Mouse (Mus musculus) embryonic facial prominence, embryonic 11.5 days (tissue): ENCODE results near the gene Ppa1. TPM values are rescaled to one million over a fixed set of nuclear protein-coding genes. Genes with fewer than 3 reads are reported as not detected.
"Not testable (repeated sequence)": the region's sequence is repeated elsewhere in the genome, so short reads cannot be mapped to it uniquely, and the experiment has no call there.

ENCODE experiments used
- ATAC-seq: fragments of 200-750 bp; cut with Nextera tagmentation; replicated peaks from 2 replicates; pipeline ENCODE4 v1.8.0; 2017; ENCODE audit warnings: low read depth; ENCODE audit not compliant: insufficient number of reproducible peaks, low FRiP score, low TSS enrichment
- DNase-seq: peaks from one replicate; pipeline ENCODE4 v3.0.0-alpha.2; 2015; ENCODE audit warnings: low spot score
- H3K27ac ChIP-seq: fragments of 300-500 bp; sonication (generic); replicated peaks from 2 replicates; pipeline ENCODE4 v1.5.1; 2014; ENCODE audit warnings: mild to moderate bottlenecking, low read depth, low read length, control low read depth
- H3K27me3 ChIP-seq: fragments of 300-500 bp; sonication (generic); 2 replicates; pipeline ENCODE4 v1.6.1; 2014; ENCODE audit warnings: mild to moderate bottlenecking, low read length, moderate library complexity, mixed read lengths; ENCODE audit not compliant: control insufficient read depth, insufficient read depth
- H3K36me3 ChIP-seq: fragments of 300-500 bp; sonication (generic); replicated peaks from 2 replicates; pipeline ENCODE4 v1.6.1; 2014; ENCODE audit warnings: low read depth, mild to moderate bottlenecking, low read length, moderate library complexity, mixed read lengths; ENCODE audit not compliant: control insufficient read depth, insufficient read depth
- H3K4me1 ChIP-seq: fragments of 300-500 bp; sonication (generic); 2 replicates; pipeline ENCODE4 v1.6.1; 2014; ENCODE audit warnings: low read length, mixed read lengths; ENCODE audit not compliant: control insufficient read depth, insufficient read depth
- H3K4me2 ChIP-seq: fragments of 300-500 bp; sonication (generic); 2 replicates; pipeline ENCODE4 v1.6.1; 2014; ENCODE audit warnings: low read depth, mild to moderate bottlenecking, control low read depth, low read length, moderate library complexity
- H3K4me3 ChIP-seq: fragments of 300-500 bp; sonication (generic); 2 replicates; pipeline ENCODE4 v1.5.1; 2014; ENCODE audit warnings: low read depth, low read length, control low read depth
- H3K9ac ChIP-seq: fragments of 300-500 bp; sonication (generic); replicated peaks from 2 replicates; pipeline ENCODE4 v1.6.1; 2014; ENCODE audit warnings: mild to moderate bottlenecking, control low read depth, low read length
- H3K9me3 ChIP-seq: fragments of 300-500 bp; sonication (generic); replicated peaks from 2 replicates; pipeline ENCODE4 v1.6.1; 2016; ENCODE audit warnings: mild to moderate bottlenecking, low read length, inconsistent platforms, mixed read lengths; ENCODE audit not compliant: control insufficient read depth
- WGBS: fragments of 180-500 bp; shearing (Covaris S2); extraction: QIAGEN DNeasy Blood & Tissue Kit; methylation state at CpG from one replicate; pipeline ENCODE4 v1.1.7; 2014; 5-methylcytosine and 5-hydroxymethylcytosine counted together
- polyA plus RNA-seq: library from polyadenylated mRNA; unstranded; fragments of >200 nt; fragmentation: Nextera tagmentation; extraction: Ambion mirVana; gene quantifications from 2 replicates; pipeline ENCODE4 v1.2.1, GENCODE M21; 2014

The Ppa1 gene
- polyA plus RNA-seq, 1 experiment from 2014 or later = 320 TPM

- peak; percentile 79 for DNase-seq
- 0 out of 2 replicates have a peak, but pooled peaks have one; percentile 62 for ATAC-seq
- Histone ChIP-seq H3K4me2 (no peak overlapping the region), H3K27me3 (no peaks in the 10 kb centered on the region), H3K36me3 (no peaks in the 10 kb centered on the region), H3K9me3 (no peaks in the 10 kb centered on the region), H3K9ac (no peak overlapping the region), H3K4me1 (no peaks in the 10 kb centered on the region), H3K27ac (no peak overlapping the region), H3K4me3 (no peak overlapping the region)
- WGBS = 56% methylated on average over 8 of the region's 8 CpGs
Measured at GRCm38 (mm10) chr10:61610650-61611235, 37.6 kb upstream of the Ppa1 start.

GRCm38 (mm10) chr10:61614311-61614710 is 34.0 kb upstream of the Ppa1 start:
- no peak for ATAC-seq
- Histone ChIP-seq H3K36me3 (no peaks in the 10 kb centered on the region), H3K4me3 (no peak overlapping the region), H3K27ac (no peak overlapping the region), H3K9me3 (no peaks in the 10 kb centered on the region), H3K4me1 (no peaks in the 10 kb centered on the region), H3K27me3 (no peaks in the 10 kb centered on the region), H3K4me2 (no peak overlapping the region), H3K9ac (no peak overlapping the region)
- DNase-seq = no peak
- WGBS = 89% methylated on average over 7 of the region's 7 CpGs

GRCm38 (mm10) chr10:61618528-61618927 is 29.8 kb upstream of the Ppa1 start:
- Histone ChIP-seq H3K9me3 (no peaks in the 10 kb centered on the region), H3K4me2 (no peak overlapping the region), H3K27me3 (no peaks in the 10 kb centered on the region), H3K4me1 (no peaks in the 10 kb centered on the region), H3K27ac (no peak overlapping the region), H3K9ac (no peak overlapping the region), H3K36me3 (no peaks in the 10 kb centered on the region), H3K4me3 (no peak overlapping the region)
- DNase-seq (no peak), ATAC-seq (no peak)
- WGBS = 83% methylated on average over 2 of the region's 2 CpGs

GRCm38 (mm10) chr10:61621681-61622080 is 26.7 kb upstream of the Ppa1 start:
- no peak overlapping the region for H3K9ac ChIP-seq
- no peaks in the 10 kb centered on the region for H3K36me3 ChIP-seq
- H3K9me3 ChIP-seq = no peaks in the 10 kb centered on the region
- 49% methylated on average over 9 of the region's 9 CpGs for WGBS
- H3K4me1 ChIP-seq = peaks cover 10% of the 10 kb centered on the region
- no peak overlapping the region for H3K27ac ChIP-seq
- H3K4me3 ChIP-seq = no peak overlapping the region
- ATAC-seq (no peak), DNase-seq (no peak)
- no peak overlapping the region for H3K4me2 ChIP-seq
- peaks cover 17% of the 10 kb centered on the region for H3K27me3 ChIP-seq

- not testable (repeated sequence) for DNase-seq, ATAC-seq, H3K9ac ChIP-seq, H3K27ac ChIP-seq, H3K4me2 ChIP-seq, H3K36me3 ChIP-seq, H3K4me3 ChIP-seq, H3K9me3 ChIP-seq
- Histone ChIP-seq H3K27me3 (peaks cover 17% of the 10 kb centered on the region), H3K4me1 (peaks cover 10% of the 10 kb centered on the region)
- 75% methylated on average over 3 of the region's 3 CpGs for WGBS
Measured at GRCm38 (mm10) chr10:61623874-61624273, 24.5 kb upstream of the Ppa1 start.

- Histone ChIP-seq H3K27me3 (peaks cover 17% of the 10 kb centered on the region), H3K27ac (no peak overlapping the region), H3K9ac (no peak overlapping the region), H3K4me3 (no peak overlapping the region), H3K9me3 (no peaks in the 10 kb centered on the region), H3K4me2 (no peak overlapping the region), H3K4me1 (peaks cover 10% of the 10 kb centered on the region), H3K36me3 (no peaks in the 10 kb centered on the region)
- no peak for DNase-seq
- ATAC-seq = no peak
- WGBS = 17% methylated on average over 5 of the region's 5 CpGs
Measured at GRCm38 (mm10) chr10:61624771-61625170, 23.6 kb upstream of the Ppa1 start.

- H3K9ac ChIP-seq = peak overlapping the region; percentile 43
- no peaks in the 10 kb centered on the region for H3K9me3 ChIP-seq
- ATAC-seq (peak; percentile 37), DNase-seq (peak; percentile 35)
- peak overlapping the region; percentile 80 for H3K4me2 ChIP-seq
- H3K27me3 ChIP-seq = peaks cover 17% of the 10 kb centered on the region
- peak overlapping the region; percentile 37 for H3K4me3 ChIP-seq
- WGBS = 3% methylated on average over 73 of the region's 74 CpGs
- H3K4me1 ChIP-seq = peaks cover 10% of the 10 kb centered on the region
- H3K27ac ChIP-seq = no peak overlapping the region
- no peaks in the 10 kb centered on the region for H3K36me3 ChIP-seq
Measured at GRCm38 (mm10) chr10:61625381-61626257, 22.7 kb upstream of the Ppa1 start.

GRCm38 (mm10) chr10:61626551-61626950 is 21.8 kb upstream of the Ppa1 start:
- Histone ChIP-seq H3K27me3 (peaks cover 17% of the 10 kb centered on the region), H3K4me3 (no peak overlapping the region), H3K4me2 (no peak overlapping the region; the same call in 1 of the 2 replicates), H3K36me3 (no peaks in the 10 kb centered on the region), H3K9ac (no peak overlapping the region), H3K9me3 (no peaks in the 10 kb centered on the region), H3K4me1 (peaks cover 10% of the 10 kb centered on the region), H3K27ac (no peak overlapping the region)
- 81% methylated on average over 3 of the region's 3 CpGs for WGBS
- DNase-seq (no peak), ATAC-seq (no peak)
